Mouse (Mus musculus): ENCODE results near the gene Tspan5.

GRCm38 (mm10) chr3:138905678-138906077 is 163.7 kb downstream of the Tspan5 start:
- TF ChIP-seq CTCF (IDR thresholded peaks at IDR 0.05; ENCODE audit: low read depth) (no peak), EP300 (optimal IDR thresholded peaks at IDR 0.05) (no peak)
